Mouse (Mus musculus): ENCODE measurements around the gene Scgb3a1. TPM values are rescaled to one million over a fixed set of nuclear protein-coding genes. Genes with fewer than 3 reads are reported as not detected.

The Scgb3a1 gene
- polyA plus RNA-seq, 1 experiment = not detected

DNA sequence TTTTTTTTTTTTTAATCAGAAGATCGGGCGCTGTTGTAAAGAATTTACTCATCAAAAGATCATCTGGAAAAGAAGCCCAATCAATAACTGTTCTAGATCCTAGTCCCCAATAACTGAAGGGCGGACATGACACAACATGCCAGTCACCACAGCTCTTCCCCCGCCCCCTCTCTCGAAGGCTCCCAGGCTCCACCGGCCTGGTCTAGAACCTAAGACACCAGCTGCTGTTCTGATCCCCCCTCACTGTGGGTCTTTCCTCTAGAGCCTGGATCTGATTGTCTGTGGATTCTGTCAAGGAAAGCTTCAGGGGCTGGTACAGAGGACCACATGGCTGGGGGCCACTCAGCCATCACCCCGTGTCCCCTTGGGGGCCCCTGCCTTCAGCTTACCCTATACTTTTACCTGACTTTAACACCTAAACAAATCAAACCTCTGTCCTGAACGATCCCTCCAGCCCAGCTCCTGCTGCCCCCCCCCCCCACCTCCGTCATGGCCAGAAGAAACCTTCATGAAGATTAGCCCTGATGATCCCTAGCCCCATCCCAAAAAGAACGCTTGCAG lies 11.6 kb upstream of the Scgb3a1 start:
- no peak for TF ChIP-seq GATA1 (IDR thresholded peaks at IDR 0.05; ENCODE audit: low read length)

- TF ChIP-seq GATA1 (IDR thresholded peaks at IDR 0.05; ENCODE audit: low read length) = no peak
Measured at GRCm38 (mm10) chr11:49652401-49653078, 10.9 kb upstream of the Scgb3a1 start.

- no peak for TF ChIP-seq GATA1 (IDR thresholded peaks at IDR 0.05; ENCODE audit: low read length)
Measured at GRCm38 (mm10) chr11:49653079-49653408, 10.4 kb upstream of the Scgb3a1 start.

DNA sequence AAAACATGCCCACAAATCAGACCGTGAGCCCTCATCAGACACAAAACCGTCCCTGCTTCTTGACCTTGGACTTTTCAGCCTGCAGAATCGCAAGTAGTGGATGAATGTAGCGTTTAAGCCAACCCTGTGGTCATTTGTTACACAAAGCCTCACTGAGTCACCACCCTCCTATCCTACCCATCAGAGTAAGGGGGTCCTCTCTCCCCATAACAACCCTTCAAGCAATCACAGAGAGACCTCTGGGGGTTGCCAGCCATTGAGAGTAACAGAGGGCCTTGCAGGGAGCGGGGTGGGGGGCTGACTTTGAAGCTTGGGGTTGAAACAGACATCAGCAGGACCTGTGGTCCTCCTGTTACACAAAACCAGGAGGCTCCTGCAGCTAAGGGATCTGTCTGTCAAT lies 8.8 kb upstream of the Scgb3a1 start:
- TF ChIP-seq GATA1 (IDR thresholded peaks at IDR 0.05; ENCODE audit: low read length) = no peak

DNA sequence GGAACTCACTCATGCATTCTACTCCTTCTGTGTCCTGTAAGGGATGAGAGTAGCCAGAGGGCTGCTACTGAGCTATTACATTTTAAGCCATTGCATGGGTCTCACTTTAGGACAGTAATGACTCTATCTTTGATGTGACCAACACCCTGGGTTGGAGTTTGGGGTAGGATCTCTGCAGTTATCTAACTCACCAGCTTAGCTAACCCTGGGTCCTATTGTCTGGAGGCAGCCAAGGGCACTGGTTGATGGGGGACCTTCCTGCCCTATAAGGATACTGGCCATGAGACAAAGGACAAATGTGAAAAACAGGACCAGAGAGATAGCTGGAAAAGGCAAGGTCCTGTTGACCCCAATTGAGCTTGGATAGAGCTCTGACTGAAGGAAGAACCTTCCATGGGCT lies 7.9 kb upstream of the Scgb3a1 start:
- no peak for TF ChIP-seq GATA1 (IDR thresholded peaks at IDR 0.05; ENCODE audit: low read length)

GRCm38 (mm10) chr11:49658065-49658464 lies 5.3 kb upstream of the Scgb3a1 start:
- no peak for TF ChIP-seq GATA1 (IDR thresholded peaks at IDR 0.05; ENCODE audit: low read length)

GRCm38 (mm10) chr11:49658791-49659469 lies 4.5 kb upstream of the Scgb3a1 start:
- TF ChIP-seq GATA1 (IDR thresholded peaks at IDR 0.05; ENCODE audit: low read length) = no peak

- no peak for TF ChIP-seq GATA1 (IDR thresholded peaks at IDR 0.05; ENCODE audit: low read length)
Measured at GRCm38 (mm10) chr11:49659470-49659799, 4.0 kb upstream of the Scgb3a1 start.

GRCm38 (mm10) chr11:49662292-49662780 lies 1.1 kb upstream of the Scgb3a1 start:
- TF ChIP-seq GATA1 (IDR thresholded peaks at IDR 0.05; ENCODE audit: low read length) = no peak

DNA sequence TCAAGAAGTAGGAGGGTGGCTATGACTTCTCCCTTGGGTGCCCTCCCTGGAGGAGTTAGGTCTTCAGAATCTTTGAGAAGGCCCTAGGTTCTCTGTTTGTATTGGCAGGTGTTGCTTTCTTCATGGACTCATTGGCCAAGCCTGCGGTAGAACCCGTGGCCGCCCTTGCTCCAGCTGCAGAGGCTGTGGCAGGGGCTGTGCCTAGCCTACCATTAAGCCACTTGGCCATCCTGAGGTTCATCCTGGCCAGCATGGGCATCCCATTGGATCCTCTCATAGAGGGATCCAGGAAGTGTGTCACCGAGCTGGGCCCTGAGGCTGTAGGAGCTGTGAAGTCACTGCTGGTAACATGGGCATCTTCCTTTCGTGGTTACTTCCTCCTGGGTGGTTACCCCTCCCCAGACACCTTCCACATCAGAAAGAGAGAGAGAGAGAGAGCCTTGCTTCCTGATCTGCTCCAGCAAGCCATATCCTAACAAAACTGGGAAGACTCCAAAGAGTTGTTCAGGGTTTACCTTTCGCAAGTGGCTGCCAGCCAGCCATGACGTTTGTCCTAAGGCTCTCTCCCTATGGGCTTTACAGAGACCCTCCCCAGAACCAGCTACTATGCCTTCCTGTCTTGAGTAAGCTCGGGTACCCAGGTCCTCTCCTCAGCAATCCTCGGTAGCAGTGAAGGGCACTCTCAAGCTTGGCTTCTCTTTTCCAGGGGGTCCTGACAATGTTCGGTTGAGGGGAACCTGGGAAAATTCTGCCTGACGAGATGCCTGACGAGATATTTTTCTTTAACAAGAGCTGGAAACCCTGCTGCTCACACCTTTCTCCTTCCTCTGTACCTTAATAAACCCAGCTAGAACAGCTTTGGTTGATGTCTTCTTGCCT lies 1.1 kb downstream of the Scgb3a1 start:
- no peak for TF ChIP-seq GATA1 (IDR thresholded peaks at IDR 0.05; ENCODE audit: low read length)

GRCm38 (mm10) chr11:49665462-49665861 lies 2.1 kb downstream of the Scgb3a1 start:
- no peak for TF ChIP-seq GATA1 (IDR thresholded peaks at IDR 0.05; ENCODE audit: low read length)

- TF ChIP-seq GATA1 (IDR thresholded peaks at IDR 0.05; ENCODE audit: low read length) = no peak
Measured at GRCm38 (mm10) chr11:49673433-49673832, 10.0 kb downstream of the Scgb3a1 start.

GRCm38 (mm10) chr11:49684237-49684973 lies 21.0 kb downstream of the Scgb3a1 start:
- no peak for TF ChIP-seq GATA1 (IDR thresholded peaks at IDR 0.05; ENCODE audit: low read length)

GRCm38 (mm10) chr11:49695013-49695412 lies 31.6 kb downstream of the Scgb3a1 start:
- no peak for TF ChIP-seq GATA1 (IDR thresholded peaks at IDR 0.05; ENCODE audit: low read length)

GRCm38 (mm10) chr11:49695695-49696094 lies 32.3 kb downstream of the Scgb3a1 start:
- TF ChIP-seq GATA1 (IDR thresholded peaks at IDR 0.05; ENCODE audit: low read length) = no peak
